Mouse (Mus musculus) kidney, postnatal 25 days (tissue): ENCODE data around the gene Cfap298.
A peak's percentile ranks its signal among the peaks of the same experiment; 100 is the strongest.

Source experiments
- DNase-seq, 2 experiments: peaks; one replicate each; pipeline ENCODE4 v3.0.0; 2021; ENCODE audit warnings: mixed read lengths in 2 of 2

The Cfap298 gene

DNA sequence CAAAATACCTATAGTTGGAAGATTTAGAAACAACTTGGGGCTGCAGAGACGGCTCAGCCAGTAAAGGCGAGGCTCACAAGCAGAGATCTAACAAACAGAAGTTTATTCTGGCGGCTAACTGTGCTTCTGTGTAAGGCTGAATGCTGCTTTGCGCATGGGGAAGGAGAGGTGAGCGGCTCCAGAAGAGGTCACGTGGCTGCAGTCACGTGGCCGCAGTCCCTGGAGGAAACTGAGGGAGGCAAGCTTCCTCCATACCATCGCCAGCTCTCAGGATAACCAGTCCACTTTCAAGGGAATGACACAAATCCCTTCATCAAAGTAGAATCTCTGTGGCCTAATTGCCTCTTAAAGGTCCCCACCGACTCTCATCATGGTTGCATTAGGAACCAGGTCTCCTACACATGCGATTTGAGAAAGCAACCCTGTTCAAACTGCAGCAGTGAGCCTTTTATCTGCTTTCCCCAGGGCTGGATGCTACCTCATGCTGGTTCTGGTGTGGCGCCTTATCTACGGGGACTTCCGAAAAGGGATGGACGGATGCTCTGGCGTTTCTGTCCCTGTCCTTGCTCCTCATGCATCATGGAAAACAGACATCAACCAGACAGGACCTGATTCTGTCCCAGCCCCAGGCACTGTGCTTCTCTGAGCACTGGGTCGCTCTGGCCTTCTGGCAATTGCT, 23.9 kb downstream of the Cfap298 start:
- no peak for DNase-seq

DNA sequence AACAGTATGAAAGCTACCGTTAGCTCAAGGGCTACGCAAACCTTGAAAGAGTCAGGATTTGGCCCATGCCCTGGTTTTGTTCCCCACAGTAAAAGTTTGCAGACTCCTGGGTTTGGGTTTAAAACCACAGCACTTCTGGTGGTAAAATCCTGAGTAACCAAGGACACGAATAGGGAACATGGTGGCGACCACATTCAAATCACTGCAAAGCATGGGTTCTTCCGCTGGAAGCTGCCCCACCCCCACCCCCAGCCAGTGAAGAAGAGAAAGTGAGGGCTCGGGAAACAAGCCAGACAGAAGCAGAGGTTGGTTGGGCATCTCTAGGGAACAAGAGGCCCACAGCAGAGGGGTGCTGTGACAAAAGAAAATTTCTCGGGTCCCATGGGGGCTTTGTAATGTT, 27.7 kb downstream of the Cfap298 start:
- DNase-seq: no peak

DNA sequence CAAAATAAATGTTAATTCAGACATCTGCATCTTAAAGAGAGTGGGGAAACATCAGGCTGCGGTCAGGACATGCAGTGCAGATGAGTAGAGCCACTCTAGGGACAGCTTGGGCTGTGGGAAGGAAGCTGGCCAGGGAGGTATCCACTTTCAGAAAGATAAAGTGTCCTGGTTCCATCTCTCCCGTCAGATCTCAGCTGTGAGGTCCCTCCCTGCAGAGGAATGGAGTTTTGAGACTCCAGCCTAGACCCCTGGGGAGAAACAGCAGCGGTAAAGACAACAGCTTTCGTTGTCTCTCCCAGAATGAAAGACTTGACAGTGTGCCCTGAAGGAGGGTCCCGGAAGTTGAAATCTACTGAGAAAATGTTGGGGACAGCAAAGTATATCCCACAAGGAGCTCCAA, 31.6 kb downstream of the Cfap298 start:
- no peak for DNase-seq

DNA sequence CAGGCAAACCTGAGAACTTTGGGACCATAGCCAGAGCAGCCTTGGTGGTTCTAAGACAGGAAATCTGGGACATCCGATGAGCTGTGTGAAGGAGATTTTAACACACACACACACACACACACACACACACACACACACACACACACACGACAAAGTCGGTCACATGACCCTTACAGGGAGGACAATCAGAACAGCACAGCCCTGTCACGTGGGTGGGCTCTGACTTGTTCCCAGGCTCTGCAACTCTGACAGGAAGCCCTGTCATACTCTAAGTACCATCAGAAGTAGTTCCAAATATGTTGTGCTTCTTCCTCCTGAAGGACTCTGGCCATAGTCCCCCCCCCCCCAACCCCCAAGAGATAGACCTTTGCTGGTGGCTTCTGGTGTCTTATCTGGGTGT, 33.5 kb downstream of the Cfap298 start:
- DNase-seq: peak; percentile 16 to 57

DNA sequence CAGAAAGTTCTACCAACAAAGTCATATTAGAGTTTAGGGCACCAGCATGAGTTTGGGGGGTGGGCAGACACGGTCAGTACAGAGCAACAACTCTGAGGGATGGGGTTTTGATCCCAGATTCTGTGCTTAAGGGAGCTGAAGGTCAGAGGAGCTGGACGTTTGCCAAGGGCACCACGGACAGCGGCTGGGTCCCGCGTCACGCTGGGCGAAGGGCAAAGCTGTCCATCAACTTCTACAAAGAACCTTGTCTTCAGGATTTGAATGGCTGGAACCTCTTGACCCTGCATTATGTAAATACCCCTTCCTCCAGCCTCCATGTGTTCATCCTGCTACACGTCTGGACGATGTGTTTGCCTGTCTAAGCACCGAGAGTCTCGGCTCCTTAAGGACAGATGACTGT, 35.4 kb downstream of the Cfap298 start:
- DNase-seq: peak; percentile 54 to 76

DNA sequence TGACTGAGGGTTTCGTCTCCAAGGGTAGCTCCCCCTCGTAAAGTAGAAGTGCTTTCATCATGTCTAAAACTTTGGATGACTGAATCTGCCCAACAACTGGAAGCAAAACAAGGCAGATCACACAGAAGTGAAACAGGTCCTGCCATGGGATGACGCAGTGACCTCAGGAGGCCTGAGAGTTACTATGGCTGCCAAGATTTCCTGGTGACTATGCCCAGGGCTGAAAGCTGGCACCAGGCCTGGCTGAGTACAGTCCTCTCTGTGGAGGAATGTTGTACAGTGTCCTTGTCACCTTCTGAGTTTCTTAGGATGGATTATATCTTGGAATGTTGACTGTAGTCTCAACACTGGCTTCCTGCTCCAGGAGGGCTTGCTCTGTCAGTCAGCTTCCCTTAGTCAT, 37.3 kb downstream of the Cfap298 start:
- no peak for DNase-seq

DNA sequence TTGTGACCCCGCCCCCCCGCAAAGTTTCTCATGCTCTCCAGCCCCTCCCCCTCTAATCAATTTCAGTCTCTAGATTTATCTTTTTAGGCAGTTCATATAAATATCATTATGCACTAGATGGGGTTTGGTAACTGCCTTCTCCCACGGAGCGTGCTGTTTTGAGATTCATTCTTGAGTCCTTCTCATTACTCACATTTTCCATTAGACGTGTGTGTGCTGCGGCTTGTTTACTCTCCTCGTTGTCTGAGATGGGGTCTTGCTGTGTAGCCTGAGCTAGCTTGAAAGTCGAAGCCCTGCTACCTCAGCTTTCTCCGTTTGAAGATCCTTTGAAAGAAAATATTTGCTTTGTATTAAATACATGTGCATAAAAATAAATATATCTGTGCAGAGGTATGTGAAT, 41.1 kb downstream of the Cfap298 start:
- no peak for DNase-seq

DNA sequence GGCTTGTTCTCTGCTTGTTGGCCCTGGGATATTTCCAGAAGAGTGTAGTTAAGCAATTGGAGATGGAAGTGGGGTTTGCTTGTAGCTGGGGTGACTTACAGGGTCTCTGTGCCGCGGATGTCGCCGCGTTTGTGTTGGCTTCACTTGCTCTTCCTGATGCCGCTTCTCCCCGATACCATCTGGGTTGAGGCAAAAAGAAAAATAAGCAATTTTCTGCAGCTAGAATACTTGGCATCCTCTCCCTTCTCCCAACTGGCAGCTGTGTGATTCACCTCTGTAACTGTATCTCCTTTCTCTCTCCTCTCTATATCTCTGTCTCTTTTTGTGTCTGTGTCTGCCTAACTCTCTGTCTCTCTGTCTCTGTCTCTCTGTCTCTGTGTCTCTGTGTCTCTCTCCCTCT, 41.9 kb downstream of the Cfap298 start:
- no peak for DNase-seq

DNA sequence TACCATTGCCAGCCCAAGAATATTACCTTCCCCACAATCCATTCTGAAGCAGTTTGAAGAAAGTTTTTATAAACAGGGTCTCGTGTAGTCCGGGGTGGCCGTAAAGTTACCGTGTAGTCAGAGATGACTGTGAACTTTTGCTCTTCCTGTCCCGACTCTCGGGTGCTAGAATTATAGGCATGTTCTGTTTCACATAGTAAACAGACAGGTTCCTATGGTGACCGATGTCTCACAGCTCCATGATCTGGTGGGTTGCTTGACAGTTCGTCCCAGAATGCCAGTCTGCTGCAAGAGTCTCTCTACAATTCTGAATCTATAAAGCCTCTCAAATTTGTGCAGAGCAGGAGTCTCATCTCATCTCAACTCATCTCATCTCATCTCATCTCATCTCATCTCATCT, 42.8 kb downstream of the Cfap298 start:
- no peak for DNase-seq

DNA sequence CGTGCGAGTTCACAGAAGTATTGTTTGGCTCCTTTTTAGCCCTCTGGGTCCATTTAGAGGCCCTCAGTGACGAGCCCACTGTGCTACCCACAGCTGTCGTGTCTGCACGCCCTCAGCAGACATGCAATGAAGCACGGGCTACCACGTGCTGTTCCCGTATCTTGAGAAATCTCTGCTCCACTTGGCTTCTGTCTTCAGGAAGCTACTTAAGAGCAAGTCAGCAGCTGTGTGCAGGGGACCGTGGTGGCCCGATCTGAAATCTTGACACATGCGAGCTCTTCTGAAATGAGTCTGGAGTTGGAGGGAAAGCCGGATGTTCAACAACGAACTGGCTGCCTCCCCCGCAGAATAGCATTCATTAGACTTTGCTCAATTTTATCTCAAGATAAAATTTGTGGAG, 43.3 kb downstream of the Cfap298 start:
- DNase-seq: peak; percentile 36 to 72

DNA sequence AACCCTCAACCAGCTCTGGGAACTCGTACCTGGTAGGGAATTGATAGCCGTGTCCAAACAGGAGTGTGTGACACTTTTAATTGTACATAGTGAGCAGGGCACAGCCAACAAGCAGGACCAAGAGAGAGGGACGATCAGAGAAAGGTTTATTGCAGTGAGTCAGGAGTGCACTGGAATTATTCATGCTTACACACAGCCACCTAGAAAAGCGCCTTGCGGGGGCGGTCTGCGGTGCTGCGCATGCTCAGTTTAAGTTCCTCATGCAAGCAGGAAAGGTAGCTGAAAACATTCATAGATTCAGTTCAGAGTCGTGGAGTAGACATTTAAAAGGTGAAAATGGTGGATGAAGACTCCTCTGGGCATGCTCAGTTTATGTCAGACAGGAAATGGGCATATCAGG, 44.2 kb downstream of the Cfap298 start:
- DNase-seq: no peak

DNA sequence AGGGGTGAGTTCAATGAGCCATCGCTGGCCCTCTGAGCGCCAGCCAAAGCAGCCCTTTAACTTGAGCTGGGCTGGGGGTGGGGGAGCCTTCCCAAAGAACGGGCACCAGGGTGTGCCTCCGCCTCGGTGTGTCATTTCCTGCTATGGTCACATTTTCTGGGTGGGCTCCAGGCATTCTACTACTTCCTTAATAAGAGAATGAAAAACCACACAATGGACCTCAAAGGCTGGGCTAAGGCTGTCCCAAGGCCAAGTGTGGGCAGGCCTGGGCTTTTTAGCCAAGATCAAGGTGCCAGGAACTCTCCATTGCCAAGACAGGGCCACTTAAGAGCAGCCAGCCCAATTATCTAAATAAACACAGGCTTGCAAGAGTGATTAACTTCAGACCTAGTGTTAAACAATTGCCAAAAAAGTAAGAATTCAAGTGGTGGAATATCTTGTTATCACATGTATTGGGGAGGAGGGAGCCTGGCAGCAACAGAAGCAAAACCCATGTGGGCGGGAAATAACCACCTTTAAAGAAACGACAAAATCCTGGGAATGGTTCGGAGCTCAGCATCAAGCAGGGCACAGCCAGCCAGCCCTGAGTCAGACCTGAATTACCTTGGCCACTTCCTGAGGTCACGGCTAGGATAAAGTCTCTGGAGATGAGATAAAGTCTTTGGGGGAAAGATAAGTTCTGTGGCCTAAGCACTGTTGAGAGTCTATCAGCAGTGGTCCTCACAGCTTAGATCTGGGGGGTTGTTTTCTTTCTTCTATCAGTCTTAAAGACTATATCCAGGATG, 48.9 kb downstream of the Cfap298 start:
- DNase-seq: peak; percentile 39 to 50

DNA sequence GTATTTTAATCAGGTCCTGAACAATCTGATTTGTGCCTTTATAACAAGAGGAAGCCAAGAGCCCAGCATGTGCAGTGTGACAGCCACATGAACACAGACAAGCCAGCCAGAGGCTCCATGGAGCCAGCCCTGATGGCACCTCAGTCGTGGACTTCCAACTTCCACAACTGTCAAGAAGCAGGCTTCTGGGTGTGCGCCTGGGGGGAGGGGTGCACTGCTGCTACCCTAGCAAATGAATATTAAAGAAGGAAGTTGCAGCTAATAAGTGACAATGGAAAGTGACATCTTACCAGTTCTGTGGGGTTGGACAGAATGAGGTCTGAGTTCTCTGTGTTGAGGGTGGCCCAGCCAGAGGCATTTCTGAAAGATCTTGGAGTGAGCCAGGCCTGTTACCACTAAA, 49.6 kb downstream of the Cfap298 start:
- no peak for DNase-seq

DNA sequence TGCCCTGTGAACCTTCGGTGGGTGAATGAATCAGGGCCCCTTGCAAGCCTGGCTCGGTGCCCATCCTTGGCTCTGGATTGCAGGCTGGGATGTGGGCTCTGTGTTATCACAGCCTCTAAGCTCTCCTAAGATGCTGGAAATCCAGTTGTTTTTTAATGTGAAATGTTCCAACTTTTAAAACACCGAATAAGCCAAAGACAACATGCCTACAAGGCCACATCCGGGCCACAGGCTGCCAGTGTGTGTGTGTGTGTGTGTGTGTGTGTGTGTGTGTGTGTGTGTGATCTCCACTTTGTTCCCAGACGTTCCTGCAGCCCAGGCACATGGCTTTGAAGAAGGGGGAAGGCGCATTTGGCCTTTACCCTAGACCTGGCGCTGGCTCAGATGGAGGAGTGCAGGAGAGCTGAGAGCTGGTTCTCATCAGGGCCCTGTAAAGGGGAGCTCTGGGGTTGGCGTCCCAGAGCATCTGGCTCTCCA, 52.4 kb downstream of the Cfap298 start:
- DNase-seq: peak; percentile 47 to 67

DNA sequence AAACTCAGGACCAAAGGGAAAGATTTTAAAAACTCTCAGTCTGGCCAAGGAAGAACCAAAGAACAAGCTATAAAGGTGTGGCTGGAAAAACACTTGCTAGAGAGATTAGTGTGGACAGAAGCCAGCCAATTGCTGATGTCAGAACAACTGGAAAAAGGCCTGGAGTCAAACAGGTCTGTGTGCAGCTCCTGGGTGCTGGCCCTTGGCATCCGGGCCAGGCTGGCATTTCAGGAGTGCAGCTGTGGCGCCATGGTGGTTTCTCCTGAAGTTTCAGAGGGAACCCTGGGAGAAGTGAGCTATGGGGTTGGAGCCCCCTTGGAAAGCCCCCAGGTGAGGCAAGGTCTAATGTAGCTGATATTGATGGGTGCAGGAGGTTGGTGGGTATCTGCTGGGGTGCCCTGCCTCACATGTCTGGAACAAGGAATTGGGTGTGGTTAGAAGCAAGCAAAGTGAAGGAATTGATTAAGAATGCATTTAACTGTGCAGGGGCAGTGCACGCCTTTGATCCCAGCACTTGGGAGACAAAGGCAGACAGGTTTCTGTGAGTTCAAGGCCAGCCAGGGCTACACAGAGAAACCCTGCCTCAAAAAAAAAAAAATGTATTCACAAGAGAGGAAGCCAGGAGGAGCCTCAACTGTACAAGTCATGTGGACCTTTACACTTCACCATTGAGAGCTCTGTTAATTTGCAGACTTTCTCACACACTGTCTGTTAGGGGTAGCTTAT, 56.6 kb downstream of the Cfap298 start:
- no peak for DNase-seq
